Mouse (Mus musculus) regulatory T cell (primary cell): ENCODE data around the gene Nav2.

Experiments
- in situ Hi-C: fragments of 300-600 bp; cut with MboI, MseI; formaldehyde crosslinking; loops from one replicate; pipeline ENCODE4 v1.15.1; 2025; ENCODE audit warnings: high pct_unique_total_duplicates

The Nav2 gene

DNA sequence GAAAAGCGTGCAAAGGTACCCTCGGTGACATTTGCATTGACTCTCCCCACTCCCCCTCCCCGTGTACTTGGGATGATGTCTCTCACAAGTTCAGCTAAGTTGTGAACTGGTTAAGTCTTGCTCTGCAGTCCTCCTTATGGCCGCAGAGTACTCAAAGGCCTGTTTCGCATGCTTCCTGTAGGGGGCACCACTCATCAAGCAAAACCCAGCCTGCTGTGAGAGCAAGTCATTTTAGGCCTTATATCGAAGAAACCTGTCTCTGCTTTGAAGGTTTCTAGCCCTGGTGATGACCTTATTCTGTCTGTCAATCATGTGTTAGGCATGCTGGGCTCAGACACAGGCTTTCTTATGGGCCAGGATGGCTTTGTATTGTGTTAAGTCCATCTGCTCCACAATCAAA lies 519.3 kb downstream of the Nav2 start:
- in situ Hi-C loops: loop anchor here (5.0 to 10.0 kb wide), 3 partner anchors 86 to 293 kb away; no protein-coding TSS in a partner anchor

DNA sequence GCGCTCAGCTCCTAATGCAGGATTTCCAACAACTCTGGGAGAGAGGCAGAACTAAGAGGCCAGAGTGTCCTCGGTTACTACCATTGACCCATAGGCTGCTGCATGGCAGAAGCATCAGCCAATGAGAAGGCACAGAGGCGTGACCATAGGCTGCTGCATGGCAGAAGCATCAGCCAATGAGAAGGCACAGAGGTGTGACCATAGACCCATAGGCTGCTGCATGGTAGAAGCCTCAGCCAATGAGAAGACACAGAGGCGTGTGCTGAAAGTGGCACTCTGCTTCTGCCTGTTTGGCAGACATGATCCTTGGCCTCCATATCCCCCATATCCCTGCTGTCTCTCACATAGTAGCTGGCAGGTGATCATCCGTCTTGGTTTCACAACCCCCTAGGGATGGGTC lies 520.4 kb downstream of the Nav2 start:
- in situ Hi-C loops: loop anchor here (5.0 to 10.0 kb wide), 3 partner anchors 87 to 294 kb away; no protein-coding TSS in a partner anchor

DNA sequence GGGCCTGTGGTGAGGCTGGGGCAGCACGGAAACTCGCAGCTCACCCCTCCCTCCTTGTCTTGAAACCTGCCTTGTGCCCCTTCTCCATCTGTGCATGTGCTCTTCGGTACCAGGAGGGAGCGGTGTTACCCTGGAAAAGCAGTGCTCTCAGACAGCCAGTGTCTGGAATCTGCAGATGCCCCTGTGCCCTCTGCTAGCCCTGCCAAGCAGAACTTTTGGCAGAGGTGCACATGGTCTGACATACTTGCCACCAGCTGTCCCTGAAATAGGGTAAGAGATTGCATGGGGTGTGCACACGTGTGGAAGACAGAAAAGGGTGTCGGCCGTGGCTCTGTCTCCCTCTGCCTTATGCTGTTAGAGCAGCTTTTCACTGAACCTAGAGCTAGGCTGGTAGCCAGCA lies 522.3 kb downstream of the Nav2 start:
- in situ Hi-C loops: no loop called here

DNA sequence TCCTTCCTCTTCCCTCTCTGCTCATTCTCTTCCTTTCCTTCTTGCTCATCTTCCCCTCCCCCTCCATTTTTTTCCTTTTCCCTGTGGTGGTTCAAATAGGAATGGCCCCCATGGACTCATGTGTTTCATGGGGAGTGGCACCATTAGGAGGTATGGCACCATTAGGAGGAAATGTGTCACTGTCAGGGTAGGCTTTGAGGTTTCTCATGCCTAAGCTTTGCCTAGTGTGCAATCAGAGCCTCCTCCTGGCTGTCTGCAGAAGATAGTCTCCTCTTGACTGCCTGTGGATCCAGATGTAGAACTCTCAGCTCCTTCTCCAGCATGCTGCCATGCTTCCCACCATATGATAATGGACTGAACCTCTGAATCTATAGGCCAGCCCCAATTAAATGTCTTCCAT lies 525.4 kb downstream of the Nav2 start:
- in situ Hi-C loops: no loop called here

DNA sequence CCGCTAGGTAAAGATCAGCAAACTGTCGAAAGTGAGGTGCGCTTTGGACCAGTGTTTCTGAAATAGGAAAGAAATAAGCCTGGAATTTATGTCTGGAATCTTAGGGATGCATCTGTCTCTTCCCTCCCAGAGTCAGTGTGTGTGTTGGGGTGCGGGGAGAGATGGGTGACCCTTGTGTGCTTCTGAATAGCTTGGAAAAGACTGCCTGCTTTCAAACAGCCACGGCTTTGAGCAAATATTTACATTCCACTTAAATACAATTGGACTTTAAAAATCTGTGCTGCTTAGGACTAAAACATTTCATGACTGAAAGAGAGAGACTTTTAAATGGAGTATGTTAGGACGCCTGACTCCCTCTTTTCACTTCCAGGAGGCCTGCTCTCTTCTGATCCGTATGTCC lies 528.0 kb downstream of the Nav2 start:
- in situ Hi-C loops: no loop called here

DNA sequence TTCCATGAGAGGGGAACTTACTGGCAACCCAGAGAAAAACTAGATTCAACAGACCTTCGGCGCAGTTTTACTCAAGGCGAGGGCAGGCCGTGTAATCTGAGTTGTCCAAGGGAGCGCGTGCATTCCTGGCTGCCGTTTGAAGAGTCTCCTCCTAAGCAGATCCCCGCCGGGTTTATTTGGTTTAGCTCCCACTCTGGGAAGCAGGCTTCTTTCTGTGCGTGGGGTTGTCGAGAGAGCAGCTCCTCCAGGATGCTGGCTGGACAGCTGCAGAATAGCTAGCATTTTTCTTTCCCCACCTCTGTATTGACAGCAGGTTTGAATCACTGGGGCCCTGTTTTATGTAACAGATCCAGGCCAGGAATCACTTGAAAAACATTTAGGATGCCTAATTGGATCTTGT lies 529.4 kb downstream of the Nav2 start:
- in situ Hi-C loops: no loop called here

DNA sequence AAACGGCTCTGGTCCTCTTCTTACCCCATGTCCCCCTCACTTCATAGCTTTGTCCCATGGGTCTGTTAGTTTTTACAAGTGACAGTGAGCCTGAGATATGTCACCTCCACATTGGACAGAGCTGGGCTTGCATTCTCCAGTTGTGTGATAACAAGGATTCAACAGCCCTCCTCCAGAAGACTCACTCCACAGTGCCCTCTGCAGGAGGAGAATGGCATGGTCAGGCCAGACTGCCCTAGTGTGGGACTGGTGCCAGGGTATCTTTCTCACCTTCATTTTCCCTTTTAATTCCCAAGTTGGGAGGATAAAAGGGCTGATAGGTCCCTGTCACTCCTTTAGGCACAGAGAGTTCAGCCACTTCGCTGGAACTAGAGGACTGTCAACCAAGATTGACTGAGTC lies 530.6 kb downstream of the Nav2 start:
- in situ Hi-C loops: no loop called here

DNA sequence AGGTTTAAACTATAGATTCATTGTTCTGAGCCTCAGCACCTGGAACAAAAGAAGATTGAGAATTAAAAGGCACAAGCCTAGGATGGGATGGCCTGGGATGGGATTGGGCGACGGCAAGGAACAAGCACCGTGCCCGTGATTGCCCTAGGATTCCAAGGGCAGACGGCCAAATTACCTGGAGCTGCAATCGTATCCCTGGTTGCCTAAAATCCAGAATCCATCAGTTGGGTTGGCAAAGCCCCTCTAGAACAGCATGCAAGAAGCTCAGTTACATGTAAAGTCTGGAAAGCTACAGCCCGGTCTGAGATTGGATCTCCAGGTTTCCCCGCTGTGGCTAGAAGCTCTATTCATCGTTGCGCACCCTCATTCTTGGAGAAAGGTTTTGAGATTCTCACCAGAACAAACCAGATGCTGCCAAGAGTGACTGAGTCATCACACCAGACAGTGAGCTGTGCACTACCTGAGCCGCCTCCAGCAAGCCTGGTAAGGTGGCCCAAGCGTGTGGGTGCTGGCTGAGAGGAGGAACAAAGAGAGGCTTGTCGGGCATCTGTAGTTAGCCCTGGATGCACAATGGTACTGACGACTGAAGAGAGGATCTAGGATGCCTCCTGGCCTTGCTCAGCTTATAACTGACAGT lies 531.9 kb downstream of the Nav2 start:
- in situ Hi-C loops: no loop called here

DNA sequence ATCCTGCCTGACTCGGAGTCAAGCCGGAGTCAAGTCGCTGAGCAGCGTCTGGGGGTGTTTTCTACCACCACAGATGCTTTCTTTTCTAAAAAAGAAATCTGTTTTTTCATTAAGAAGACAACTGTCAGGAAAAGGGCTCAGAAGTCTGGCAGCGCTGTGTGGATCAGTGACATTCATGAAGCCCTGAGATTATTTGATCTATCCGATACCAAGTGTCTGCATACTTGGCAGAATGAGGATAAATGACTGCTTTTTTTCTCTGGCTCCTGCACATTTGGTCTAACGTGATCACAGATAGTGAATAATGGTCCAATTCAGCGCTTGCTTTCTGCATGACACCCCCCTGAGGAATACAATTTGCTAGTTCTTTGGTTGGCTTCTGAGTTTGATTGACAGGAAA lies 533.7 kb downstream of the Nav2 start:
- in situ Hi-C loops: no loop called here

DNA sequence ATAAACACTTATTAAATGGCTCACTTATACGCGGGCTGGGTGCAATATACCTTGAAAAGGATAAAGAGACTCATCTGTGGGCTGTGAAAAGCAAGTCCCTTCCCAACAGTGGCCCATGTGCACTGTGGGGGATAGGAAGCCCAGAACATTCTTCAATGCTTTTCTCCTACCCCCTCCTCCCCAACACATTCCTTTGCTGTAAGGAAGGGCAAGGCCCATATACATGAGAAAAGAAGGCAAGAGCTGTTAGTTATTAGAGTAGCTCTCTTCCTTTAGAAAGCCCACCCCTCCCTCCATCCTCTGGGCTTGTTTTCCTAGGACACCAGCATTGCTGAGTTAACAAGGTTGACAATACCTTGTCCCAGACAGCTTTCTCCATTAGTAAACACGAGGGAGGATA lies 540.1 kb downstream of the Nav2 start:
- in situ Hi-C loops: no loop called here

DNA sequence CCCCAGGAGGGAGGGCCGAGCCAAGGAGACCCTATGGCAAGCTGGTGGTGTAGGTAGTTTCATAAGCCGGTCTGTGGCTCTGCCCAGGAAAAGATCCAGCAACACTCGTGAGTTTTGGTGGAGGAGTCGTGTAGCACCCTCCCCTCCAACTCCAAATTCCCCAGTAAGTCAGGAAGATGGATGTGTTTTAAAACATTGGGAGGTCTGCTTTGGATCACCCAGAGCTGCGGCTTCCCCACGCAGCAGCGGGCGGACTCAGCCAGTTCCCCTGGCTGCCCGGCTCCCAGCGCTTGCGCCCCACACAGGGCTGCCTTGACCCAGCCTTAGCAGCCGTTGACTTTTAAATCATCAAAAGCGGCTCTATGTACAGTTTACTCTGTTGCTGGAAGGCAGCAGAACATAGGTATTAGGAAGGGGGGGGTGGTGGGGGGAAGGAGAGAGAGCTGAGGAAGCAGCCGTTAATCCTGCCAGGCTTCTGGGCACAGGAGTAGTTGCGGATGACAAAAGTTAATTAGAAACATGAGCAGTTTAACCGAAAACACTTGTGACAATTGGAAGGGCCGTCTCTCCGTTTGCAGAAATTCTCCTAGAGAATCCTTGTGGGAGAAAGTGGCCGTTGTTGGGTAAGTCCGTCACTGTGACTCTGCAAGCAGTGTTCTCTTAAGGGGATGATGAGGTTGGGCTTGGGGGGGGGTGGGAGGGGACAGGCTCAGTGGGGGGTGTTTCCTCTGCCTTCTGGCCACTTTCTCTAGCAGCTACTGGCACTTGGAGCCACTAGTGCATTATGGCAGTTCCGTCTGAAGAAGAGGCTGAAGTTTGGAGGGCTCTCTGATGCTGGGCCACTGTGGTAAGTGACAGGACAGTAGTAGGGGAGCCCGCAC lies 542.0 kb downstream of the Nav2 start:
- in situ Hi-C loops: no loop called here

DNA sequence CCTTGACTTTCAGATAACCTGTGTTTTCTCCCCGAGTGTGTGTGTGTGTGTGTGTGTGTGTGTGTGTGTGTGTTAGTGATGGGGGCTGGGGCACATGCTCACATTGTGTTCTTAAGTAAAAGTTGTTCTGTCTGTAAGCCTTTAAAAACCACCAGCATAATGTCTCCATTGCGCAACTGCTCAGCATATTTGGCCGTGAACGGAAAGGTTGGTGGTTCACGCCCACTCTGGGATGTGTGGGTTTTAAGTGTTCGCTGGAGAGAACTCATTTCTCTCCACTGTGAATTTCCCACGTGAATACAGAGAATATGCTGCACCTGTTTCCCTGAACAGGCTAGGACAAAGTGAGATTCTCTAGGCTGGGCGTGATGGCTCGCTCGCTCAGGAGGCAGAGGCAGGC lies 542.7 kb downstream of the Nav2 start:
- in situ Hi-C loops: no loop called here

DNA sequence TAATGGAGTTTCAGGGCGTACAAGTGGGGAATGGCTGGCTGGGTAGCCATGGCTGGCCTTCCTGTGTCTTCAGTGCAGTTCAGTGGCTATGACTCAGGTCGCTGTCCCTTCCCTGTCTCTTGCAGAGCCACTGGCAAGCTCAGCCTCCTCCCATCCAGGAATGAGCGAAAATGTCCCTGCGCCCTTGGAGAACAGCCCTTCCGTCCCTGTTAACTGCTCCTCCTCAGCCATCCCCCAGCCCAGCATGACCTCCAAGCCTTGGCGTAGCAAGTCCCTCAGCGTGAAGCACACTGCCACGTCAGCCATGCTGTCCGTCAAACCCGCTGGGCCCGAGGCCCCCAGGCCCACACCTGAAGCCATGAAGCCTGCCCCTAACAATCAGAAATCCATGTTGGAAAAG lies 543.8 kb downstream of the Nav2 start:
- in situ Hi-C loops: no loop called here

DNA sequence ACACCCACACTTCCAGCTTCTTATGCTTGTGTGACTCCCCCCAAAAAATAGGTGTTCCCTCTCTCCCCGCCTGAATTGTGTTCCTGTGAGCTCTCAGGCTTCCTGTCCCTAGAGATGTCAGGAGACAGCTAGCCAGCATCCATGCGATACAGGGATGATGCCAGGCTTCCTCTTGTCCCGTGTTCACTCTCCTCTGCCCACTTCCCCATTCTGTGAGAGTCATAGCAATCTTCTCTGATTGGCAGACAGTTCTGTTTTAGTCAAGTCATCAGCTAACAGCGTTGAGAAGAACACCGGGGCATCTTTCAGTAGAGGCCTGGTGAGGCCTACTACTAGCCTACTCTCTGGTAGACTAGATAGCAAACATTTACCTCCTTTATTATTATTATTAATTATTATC lies 546.1 kb downstream of the Nav2 start:
- in situ Hi-C loops: no loop called here

DNA sequence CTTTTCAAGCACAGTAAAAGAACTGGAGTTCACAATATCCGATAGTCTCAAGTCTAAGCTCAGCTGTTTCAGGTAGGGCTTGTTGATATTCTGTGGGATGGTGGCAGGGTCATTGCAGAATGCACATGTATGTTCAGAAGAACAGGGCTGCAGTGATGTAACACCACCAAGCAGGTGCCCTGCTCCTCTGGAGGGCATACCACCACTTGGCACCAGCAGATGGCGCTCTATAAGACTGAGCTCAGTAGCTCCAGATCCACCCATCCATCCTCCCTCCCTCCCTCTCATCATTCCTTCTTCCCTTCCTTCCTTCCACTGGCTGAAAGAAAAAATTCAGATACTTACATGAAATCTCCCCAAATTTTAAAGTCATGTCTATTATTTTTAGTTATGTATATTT lies 547.6 kb downstream of the Nav2 start:
- in situ Hi-C loops: no loop called here

DNA sequence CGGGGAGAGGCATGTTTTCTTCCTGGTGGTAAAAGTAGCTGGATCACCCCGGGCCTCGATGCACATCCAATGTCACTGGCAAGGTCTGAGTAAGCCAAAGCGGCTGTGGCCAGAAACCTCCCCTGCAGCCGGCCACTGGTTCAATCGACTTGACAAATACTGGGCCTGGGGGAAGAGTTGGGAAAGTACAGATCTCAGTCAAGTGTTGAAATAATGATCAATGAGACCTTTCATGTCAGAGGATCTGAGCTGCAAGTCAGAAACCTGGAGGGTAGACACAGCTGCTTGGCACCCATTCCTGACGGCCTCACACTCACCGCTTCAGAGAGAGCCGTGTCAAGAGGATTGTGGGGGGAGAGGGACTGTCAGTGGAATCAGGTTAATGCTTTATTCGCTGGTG lies 548.9 kb downstream of the Nav2 start:
- in situ Hi-C loops: no loop called here

DNA sequence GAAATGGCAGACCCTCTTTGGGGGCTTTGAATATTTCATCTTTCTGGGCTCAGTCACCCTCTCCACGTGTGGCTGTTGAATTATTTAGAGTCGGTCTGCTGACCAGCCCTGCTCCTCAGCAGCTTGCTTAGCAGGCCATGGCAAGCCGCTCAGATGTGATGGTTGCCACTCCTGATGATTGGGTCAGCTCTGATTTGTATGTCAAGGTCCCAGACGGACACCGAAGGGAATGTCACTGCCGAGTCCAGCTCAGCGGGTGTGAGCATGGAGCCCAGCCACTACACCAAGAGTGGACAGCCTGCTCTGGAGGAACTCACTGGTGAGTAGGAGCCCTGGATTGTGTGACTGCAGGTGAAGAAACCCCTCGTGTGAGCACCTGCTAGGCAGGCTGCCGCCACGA lies 549.4 kb downstream of the Nav2 start:
- in situ Hi-C loops: no loop called here

DNA sequence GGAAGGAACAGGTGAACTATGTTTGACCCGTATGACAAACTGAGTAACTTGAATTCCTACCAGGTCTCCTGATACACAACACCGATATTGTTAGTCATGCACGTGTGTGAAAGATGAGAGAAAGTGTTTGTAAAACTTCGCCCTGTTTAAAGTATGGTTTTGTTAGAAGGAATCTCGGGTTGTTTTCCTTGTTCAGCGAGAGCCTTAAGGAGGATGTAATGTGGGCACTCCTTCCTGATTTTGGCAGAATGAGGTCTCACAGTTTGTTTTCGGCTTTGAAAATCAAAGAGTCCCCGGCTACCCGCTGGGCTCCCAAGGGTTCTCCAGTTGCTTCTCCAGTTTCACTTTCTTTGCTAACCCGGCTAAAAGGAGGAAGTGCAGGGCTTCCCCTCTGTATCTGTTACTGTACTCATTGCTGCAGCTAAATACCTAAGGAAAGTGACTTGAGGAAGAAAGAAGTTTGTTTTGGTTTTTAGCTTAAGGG lies 553.9 kb downstream of the Nav2 start:
- in situ Hi-C loops: no loop called here

DNA sequence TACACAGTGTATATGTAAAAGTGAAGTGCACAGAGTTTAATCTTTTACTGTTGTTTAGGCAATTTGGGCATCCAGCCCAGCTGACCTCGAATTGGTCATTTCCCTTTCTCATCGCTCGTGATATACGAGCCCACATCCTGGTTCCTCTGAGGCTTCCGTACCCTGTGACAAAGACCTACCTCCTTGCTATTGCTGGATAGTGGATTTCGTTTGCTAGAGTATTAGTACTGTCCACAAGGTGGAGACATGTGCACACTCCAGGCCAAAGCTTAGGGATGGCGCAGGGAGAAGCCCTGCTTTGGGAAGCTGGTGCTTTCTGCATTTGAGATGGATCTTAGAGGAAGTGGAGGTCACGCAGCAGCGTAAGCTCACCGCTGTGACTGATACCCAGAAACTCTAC lies 559.3 kb downstream of the Nav2 start:
- in situ Hi-C loops: no loop called here

DNA sequence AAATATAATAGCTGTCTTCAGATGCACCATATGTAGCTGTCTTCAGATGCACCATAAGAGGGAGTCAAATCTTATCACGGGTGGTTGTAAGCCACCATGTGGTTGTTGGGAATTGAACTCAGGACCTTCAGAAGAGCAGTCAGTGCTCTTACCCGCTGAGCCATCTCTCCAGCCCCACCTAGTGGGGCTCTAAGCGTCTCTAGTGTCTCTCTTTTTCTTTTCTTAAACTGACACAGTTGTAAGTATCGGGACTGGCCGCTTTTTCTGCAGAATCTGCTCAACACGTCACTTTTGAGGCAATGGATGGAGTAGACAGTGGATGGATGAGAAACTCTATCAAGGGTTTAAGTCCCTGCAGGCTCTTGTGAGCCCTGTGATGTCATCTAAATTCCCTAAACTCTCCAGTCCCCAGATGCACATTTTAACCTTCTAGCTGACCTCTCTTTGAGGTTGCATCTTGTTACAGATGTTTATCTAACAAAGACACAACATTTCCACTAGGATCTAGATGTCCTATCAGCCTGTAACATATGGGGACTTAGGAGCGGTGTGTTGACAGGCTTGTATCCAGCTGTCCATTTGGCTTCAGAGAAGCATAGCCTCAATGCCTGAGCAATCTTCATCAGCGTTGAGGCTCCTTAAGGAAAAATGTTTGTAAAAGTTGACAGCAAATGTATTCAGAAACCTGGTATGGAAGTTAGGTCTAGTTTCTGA lies 560.1 kb downstream of the Nav2 start:
- in situ Hi-C loops: no loop called here

DNA sequence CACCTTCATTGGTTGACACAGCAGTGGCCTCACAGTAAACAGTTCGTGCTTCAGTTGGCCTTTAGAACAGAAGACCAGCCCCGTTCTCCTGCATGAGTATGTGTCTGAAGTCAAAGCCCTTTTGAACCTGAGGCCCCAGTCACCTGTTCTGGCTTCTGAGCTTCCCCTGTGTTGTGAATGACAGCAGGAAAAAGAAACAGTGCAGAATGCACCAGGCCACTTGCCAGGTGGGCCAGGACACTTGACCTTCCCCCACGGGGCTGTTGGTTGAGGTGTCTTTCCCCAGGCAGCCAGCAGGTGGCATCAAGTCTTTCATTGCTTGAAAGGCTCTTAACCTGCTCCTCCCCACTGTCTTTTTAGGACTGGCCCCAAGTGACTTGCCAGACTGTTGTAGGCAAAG lies 562.8 kb downstream of the Nav2 start:
- in situ Hi-C loops: no loop called here

DNA sequence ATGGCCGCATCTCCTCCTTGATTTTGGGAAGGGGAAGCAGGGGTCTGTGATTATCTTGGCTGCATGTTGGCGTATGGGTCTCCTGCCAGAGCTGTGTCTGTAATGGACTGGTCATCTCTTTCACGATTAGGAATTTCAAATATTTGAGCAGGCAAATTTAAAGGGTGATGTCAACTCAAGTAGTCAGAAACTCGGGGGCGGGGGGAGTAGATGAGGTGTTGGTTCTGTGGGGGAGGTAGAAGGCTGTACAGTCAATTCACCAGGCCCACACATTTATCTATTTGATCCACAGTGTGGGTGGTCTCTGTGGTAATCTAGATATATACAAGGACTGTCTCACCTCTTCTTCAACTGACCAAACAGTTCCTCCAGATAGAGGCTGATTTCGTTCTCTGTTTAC lies 566.8 kb downstream of the Nav2 start:
- in situ Hi-C loops: no loop called here

DNA sequence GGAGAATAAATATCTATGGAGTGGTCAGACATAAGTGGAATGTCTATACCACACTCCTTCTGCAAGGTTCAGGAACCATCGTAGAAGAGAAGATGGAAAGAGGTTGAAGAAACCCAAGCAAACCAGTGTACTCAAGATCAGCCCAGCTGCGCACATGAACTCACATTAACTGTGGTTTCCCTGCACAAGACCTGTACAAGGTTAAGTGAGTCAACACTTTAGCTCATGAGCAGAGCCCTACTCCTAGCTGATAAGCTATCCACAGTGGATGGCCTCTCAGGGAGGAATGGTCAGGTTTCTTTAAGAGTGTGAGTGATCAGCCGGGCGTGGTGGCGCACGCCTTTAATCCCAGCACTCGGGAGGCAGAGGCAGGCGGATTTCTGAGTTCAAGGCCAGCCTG lies 567.6 kb downstream of the Nav2 start:
- in situ Hi-C loops: no loop called here
